Mouse (Mus musculus) kidney, adult 11 months (tissue): ENCODE data around the gene Eif3i.

Experiments
- DNase-seq: peaks from one replicate; pipeline ENCODE4 v3.0.0; 2022

Eif3i gene

GRCm38 (mm10) chr4:129618786-129619691 lies 18.6 kb upstream of the Eif3i start, which contains the start of gene Iqcc:
Iqcc (minus strand) TSS chr4:129619099.
- peak; percentile 95 for DNase-seq

- DNase-seq: no peak
These were observed 17.6 kb upstream of the Eif3i start for GRCm38 (mm10) chr4:129618031-129618430.

GRCm38 (mm10) chr4:129617121-129617641 lies 16.7 kb upstream of the Eif3i start:
- no peak for DNase-seq

GRCm38 (mm10) chr4:129616631-129617030 lies 16.2 kb upstream of the Eif3i start:
- DNase-seq: no peak

- DNase-seq: no peak
These were observed 15.4 kb upstream of the Eif3i start for GRCm38 (mm10) chr4:129615801-129616290.

GRCm38 (mm10) chr4:129614093-129614492 lies 13.6 kb upstream of the Eif3i start, which contains the start of gene Dcdc2b:
Dcdc2b (minus strand) TSS chr4:129614257.
- DNase-seq: no peak

- no peak for DNase-seq
These were observed 10.0 kb upstream of the Eif3i start for GRCm38 (mm10) chr4:129610472-129610871.

GRCm38 (mm10) chr4:129610026-129610425 lies 9.6 kb upstream of the Eif3i start:
- no peak for DNase-seq

- no peak for DNase-seq
These were observed 8.7 kb upstream of the Eif3i start for GRCm38 (mm10) chr4:129609139-129609631.

GRCm38 (mm10) chr4:129608426-129609025 lies 8.1 kb upstream of the Eif3i start:
- DNase-seq: peak; percentile 76

GRCm38 (mm10) chr4:129588865-129589264 lies 11.6 kb downstream of the Eif3i start:
- DNase-seq: no peak

GRCm38 (mm10) chr4:129586943-129587342 lies 13.5 kb downstream of the Eif3i start:
- peak; percentile 62 for DNase-seq

- no peak for DNase-seq
These were observed 14.7 kb downstream of the Eif3i start for GRCm38 (mm10) chr4:129585773-129586172.

GRCm38 (mm10) chr4:129584884-129585608 lies 15.4 kb downstream of the Eif3i start:
- peak; percentile 84 for DNase-seq

GRCm38 (mm10) chr4:129584370-129584769 lies 16.1 kb downstream of the Eif3i start:
- DNase-seq: no peak

- no peak for DNase-seq
These were observed 18.2 kb downstream of the Eif3i start for GRCm38 (mm10) chr4:129582251-129582650.

GRCm38 (mm10) chr4:129580347-129580746 lies 20.1 kb downstream of the Eif3i start:
- DNase-seq: no peak

- DNase-seq: peak; percentile 77
These were observed 22.0 kb downstream of the Eif3i start, which contains the start of gene Fam167b for GRCm38 (mm10) chr4:129578466-129578865. Fam167b (minus strand) TSS chr4:129578549.

- no peak for DNase-seq
These were observed 22.8 kb downstream of the Eif3i start for GRCm38 (mm10) chr4:129577688-129578087.

GRCm38 (mm10) chr4:129576863-129577491 lies 23.5 kb downstream of the Eif3i start:
- peak; percentile 68 for DNase-seq

GRCm38 (mm10) chr4:129575171-129575844 lies 25.1 kb downstream of the Eif3i start:
- DNase-seq: no peak
